Mouse (Mus musculus): ENCODE data around the gene Mcrip1.
A peak's percentile ranks its signal among the peaks of the same experiment; 100 is the strongest.
"Not testable (repeated sequence)": the region's sequence is repeated elsewhere in the genome, so short reads cannot be mapped to it uniquely, and the experiment has no call there.

Gene Mcrip1

GRCm38 (mm10) chr11:120575046-120575445, 25.5 kb upstream of the Mcrip1 start:
- no peak for DNase-seq (ENCODE audit: low read depth, low spot score)

GRCm38 (mm10) chr11:120574278-120574600, 24.7 kb upstream of the Mcrip1 start:
- no peak for DNase-seq (ENCODE audit: low read depth, low spot score)

GRCm38 (mm10) chr11:120573585-120574277, 24.2 kb upstream of the Mcrip1 start:
- DNase-seq (ENCODE audit: low read depth, low spot score), result no peak

GRCm38 (mm10) chr11:120572752-120573584, 23.4 kb upstream of the Mcrip1 start, which contains the start of gene P4hb:
P4hb (minus strand) TSS chr11:120573253.
- DNase-seq (ENCODE audit: low read depth, low spot score), result peak; percentile 99

- no peak for DNase-seq (ENCODE audit: low read depth, low spot score)
Measured at GRCm38 (mm10) chr11:120572417-120572751, 22.9 kb upstream of the Mcrip1 start.

GRCm38 (mm10) chr11:120571754-120572416, 22.4 kb upstream of the Mcrip1 start:
- no peak for DNase-seq (ENCODE audit: low read depth, low spot score)

GRCm38 (mm10) chr11:120571122-120571521, 21.6 kb upstream of the Mcrip1 start:
- no peak for DNase-seq (ENCODE audit: low read depth, low spot score)

GRCm38 (mm10) chr11:120568324-120568723, 18.8 kb upstream of the Mcrip1 start:
- no peak for DNase-seq (ENCODE audit: low read depth, low spot score)

GRCm38 (mm10) chr11:120565114-120565513, 15.6 kb upstream of the Mcrip1 start:
- no peak for DNase-seq (ENCODE audit: low read depth, low spot score)

- no peak for DNase-seq (ENCODE audit: low read depth, low spot score)
Measured at GRCm38 (mm10) chr11:120562949-120563348, 13.4 kb upstream of the Mcrip1 start.

GRCm38 (mm10) chr11:120560952-120561728, 11.6 kb upstream of the Mcrip1 start:
- DNase-seq (ENCODE audit: low read depth, low spot score), result no peak

GRCm38 (mm10) chr11:120558843-120559242, 9.3 kb upstream of the Mcrip1 start:
- not testable (repeated sequence) for DNase-seq (ENCODE audit: low read depth, low spot score)

- DNase-seq (ENCODE audit: low read depth, low spot score), result no peak
Measured at GRCm38 (mm10) chr11:120555260-120555659, 5.7 kb upstream of the Mcrip1 start.

- no peak for DNase-seq (ENCODE audit: low read depth, low spot score)
Measured at GRCm38 (mm10) chr11:120554834-120555233, 5.3 kb upstream of the Mcrip1 start.

GRCm38 (mm10) chr11:120552736-120553135, 3.2 kb upstream of the Mcrip1 start:
- DNase-seq (ENCODE audit: low read depth, low spot score), result no peak

GRCm38 (mm10) chr11:120550810-120551440, 1.4 kb upstream of the Mcrip1 start, which contains the start of gene Ppp1r27:
Ppp1r27 (minus strand) TSS chr11:120551132.
- DNase-seq (ENCODE audit: low read depth, low spot score), result no peak

GRCm38 (mm10) chr11:120549986-120550809, 671 bp upstream of the Mcrip1 start:
- no peak for DNase-seq (ENCODE audit: low read depth, low spot score)

GRCm38 (mm10) chr11:120548786-120549167, 750 bp downstream of the Mcrip1 start:
- no peak for DNase-seq (ENCODE audit: low read depth, low spot score)

GRCm38 (mm10) chr11:120548214-120548613, 1.3 kb downstream of the Mcrip1 start:
- no peak for DNase-seq (ENCODE audit: low read depth, low spot score)

GRCm38 (mm10) chr11:120547469-120547868, 2.1 kb downstream of the Mcrip1 start:
- DNase-seq (ENCODE audit: low read depth, low spot score), result no peak
